Mouse (Mus musculus): ENCODE results near the gene Coq4.
A peak's percentile ranks its signal among the peaks of the same experiment; 100 is the strongest.

Gene Coq4

GRCm38 (mm10) chr2:29792772-29793487 lies 5.6 kb downstream of the Coq4 start:
- no peak for DNase-seq (ENCODE audit: low spot score in 2 of 2)

- DNase-seq (ENCODE audit: low spot score in 2 of 2), result peak; percentile 87 to 95
Observed at GRCm38 (mm10) chr2:29802075-29802826, 15.0 kb downstream of the Coq4 start, which contains the start of gene Slc27a4. Gene Slc27a4, plus strand, starts transcription at chr2:29802634.

- DNase-seq (ENCODE audit: low spot score in 2 of 2), result no peak
Observed at GRCm38 (mm10) chr2:29802827-29803201, 15.5 kb downstream of the Coq4 start.

- no peak for DNase-seq (ENCODE audit: low spot score in 2 of 2)
Observed at GRCm38 (mm10) chr2:29803400-29803831, 16.1 kb downstream of the Coq4 start.

- DNase-seq (ENCODE audit: low spot score in 2 of 2), result no peak
Observed at GRCm38 (mm10) chr2:29815678-29816371, 28.5 kb downstream of the Coq4 start.

- DNase-seq (ENCODE audit: low spot score in 2 of 2), result peak; percentile 71 to 94
Observed at GRCm38 (mm10) chr2:29817426-29818232, 30.3 kb downstream of the Coq4 start.

GRCm38 (mm10) chr2:29819363-29819762 lies 32.1 kb downstream of the Coq4 start:
- DNase-seq (ENCODE audit: low spot score in 2 of 2), result no peak

GRCm38 (mm10) chr2:29820025-29820817 lies 32.9 kb downstream of the Coq4 start, which contains the start of gene Urm1:
Gene Urm1, plus strand, starts transcription at chr2:29820075.
- DNase-seq (ENCODE audit: low spot score in 2 of 2), result peak in 1 of 2 experiments; percentile 69

GRCm38 (mm10) chr2:29826318-29826925 lies 39.1 kb downstream of the Coq4 start:
- no peak for DNase-seq (ENCODE audit: low spot score in 2 of 2)

- peak; percentile 92 to 97 for DNase-seq (ENCODE audit: low spot score in 2 of 2)
Observed at GRCm38 (mm10) chr2:29826926-29827708, 39.8 kb downstream of the Coq4 start.

- DNase-seq (ENCODE audit: low spot score in 2 of 2), result no peak
Observed at GRCm38 (mm10) chr2:29827709-29828024, 40.4 kb downstream of the Coq4 start.

GRCm38 (mm10) chr2:29831106-29831505 lies 43.8 kb downstream of the Coq4 start:
- peak; percentile 61 to 62 for DNase-seq (ENCODE audit: low spot score in 2 of 2)

- no peak for DNase-seq (ENCODE audit: low spot score in 2 of 2)
Observed at GRCm38 (mm10) chr2:29833796-29834195, 46.5 kb downstream of the Coq4 start.

GRCm38 (mm10) chr2:29835391-29835899 lies 48.2 kb downstream of the Coq4 start:
- no peak for DNase-seq (ENCODE audit: low spot score in 2 of 2)

- no peak for DNase-seq (ENCODE audit: low spot score in 2 of 2)
Observed at GRCm38 (mm10) chr2:29839460-29839859, 52.2 kb downstream of the Coq4 start.

GRCm38 (mm10) chr2:29843231-29844105 lies 56.2 kb downstream of the Coq4 start:
- DNase-seq (ENCODE audit: low spot score in 2 of 2), result peak in 1 of 2 experiments; percentile 61

GRCm38 (mm10) chr2:29844115-29844514 lies 56.8 kb downstream of the Coq4 start:
- no peak for DNase-seq (ENCODE audit: low spot score in 2 of 2)

GRCm38 (mm10) chr2:29844661-29845060 lies 57.4 kb downstream of the Coq4 start:
- DNase-seq (ENCODE audit: low spot score in 2 of 2), result no peak
